Mouse (Mus musculus) small intestine, adult 2 months (tissue): ENCODE results near the gene Dlk1.

Experiments used
- CTCF ChIP-seq: fragments of 200-500 bp; IDR thresholded peaks from 2 replicates; pipeline ENCODE4 v1.5.1; 2012; ENCODE audit warnings: low read depth, mild to moderate bottlenecking, control low read depth, inconsistent platforms, low read length, moderate library complexity, mixed read lengths; ENCODE audit not compliant: insufficient replicate concordance, insufficient read length; ENCODE audit errors: extremely low read depth
- POLR2A ChIP-seq: fragments of 200-500 bp; IDR thresholded peaks from 2 replicates; pipeline ENCODE4 v1.6.1; 2012; ENCODE audit warnings: low read depth, mild to moderate bottlenecking, control low read depth, inconsistent platforms, low read length, moderate library complexity

- TF ChIP-seq POLR2A (no peak), CTCF (peak; percentile 22; the same call in 1 of the 2 replicates)
Measured at GRCm38 (mm10) chr12:109436367-109436807, 16.2 kb upstream of the Dlk1 start.
